Mouse (Mus musculus) midbrain, embryonic 14.5 days (tissue): ENCODE measurements at regions not wholly inside any gene's neighbourhood (a gene's known extent, or its start where the extent isn't known, plus 50 kb on each side); places are given as distances from the start of the nearest gene placed in this dataset.

Source experiments
- ATAC-seq: fragments of 200-750 bp; cut with Nextera tagmentation; 2 replicates; pipeline ENCODE4 v1.8.0; 2017; ENCODE audit warnings: moderate number of reproducible peaks, moderate library complexity; ENCODE audit not compliant: low FRiP score, low TSS enrichment
- DNase-seq: peaks from one replicate; pipeline ENCODE4 v3.0.0-alpha.2; 2015
- H3K27ac ChIP-seq: fragments of 300-500 bp; sonication (generic); replicated peaks from 2 replicates; pipeline ENCODE4 v1.5.1; 2014; ENCODE audit warnings: mild to moderate bottlenecking, low read depth, low read length, moderate library complexity
- H3K27me3 ChIP-seq: fragments of 300-500 bp; sonication (generic); 2 replicates; pipeline ENCODE4 v1.6.1; 2014; ENCODE audit warnings: low read length, control low read depth, mixed read lengths; ENCODE audit not compliant: control insufficient read depth, insufficient read depth
- H3K36me3 ChIP-seq: fragments of 300-500 bp; sonication (generic); 2 replicates; pipeline ENCODE4 v1.6.1; 2014; ENCODE audit warnings: low read length, control low read depth; ENCODE audit not compliant: control insufficient read depth, insufficient read depth
- H3K4me1 ChIP-seq: fragments of 300-500 bp; sonication (generic); 2 replicates; pipeline ENCODE4 v1.6.1; 2014; ENCODE audit warnings: mild to moderate bottlenecking, antibody characterized with exemption, low read length, control low read depth; ENCODE audit not compliant: control insufficient read depth, insufficient read depth
- H3K4me2 ChIP-seq: fragments of 300-500 bp; sonication (generic); 2 replicates; pipeline ENCODE4 v1.6.1; 2014; ENCODE audit warnings: mild to moderate bottlenecking, low read length, moderate library complexity
- H3K4me3 ChIP-seq: fragments of 300-500 bp; sonication (generic); replicated peaks from 2 replicates; pipeline ENCODE4 v1.5.1; 2014; ENCODE audit warnings: low read depth, low read length
- H3K9ac ChIP-seq: fragments of 300-500 bp; sonication (generic); replicated peaks from 2 replicates; pipeline ENCODE4 v1.6.1; 2014; ENCODE audit warnings: mild to moderate bottlenecking, low read length, moderate library complexity
- H3K9me3 ChIP-seq: fragments of 300-500 bp; sonication (generic); 2 replicates; pipeline ENCODE4 v1.6.1; 2016; ENCODE audit warnings: low read length, control low read depth, mixed read lengths; ENCODE audit not compliant: control insufficient read depth
- WGBS: fragments of 180-500 bp; shearing (Covaris S2); extraction: QIAGEN DNeasy Blood & Tissue Kit; methylation state at CpG from one replicate; pipeline ENCODE4 v1.1.7; 2014; 5-methylcytosine and 5-hydroxymethylcytosine counted together

GRCm38 (mm10) chr9:61657996-61658395 is 256.3 kb downstream of the Rplp1 start:
- Histone ChIP-seq H3K4me3 (no peak overlapping the region), H3K36me3 (no peaks in the 10 kb centered on the region), H3K27me3 (no peaks in the 10 kb centered on the region), H3K4me2 (no peak overlapping the region), H3K27ac (no peak overlapping the region), H3K9me3 (no peaks in the 10 kb centered on the region), H3K9ac (no peak overlapping the region), H3K4me1 (no peaks in the 10 kb centered on the region)
- DNase-seq (no peak), ATAC-seq (no peak)
- 87% methylated on average over 8 of the region's 8 CpGs for WGBS

- Histone ChIP-seq H3K9me3 (no peaks in the 10 kb centered on the region), H3K27me3 (no peaks in the 10 kb centered on the region), H3K27ac (no peak overlapping the region), H3K4me1 (no peaks in the 10 kb centered on the region), H3K4me3 (no peak overlapping the region), H3K4me2 (no peak overlapping the region), H3K36me3 (no peaks in the 10 kb centered on the region), H3K9ac (no peak overlapping the region)
- ATAC-seq: no peak
- 81% methylated on average over 9 of the region's 9 CpGs for WGBS
- no peak for DNase-seq
Observed at GRCm38 (mm10) chr9:61655433-61655981, 258.8 kb downstream of the Rplp1 start.

GRCm38 (mm10) chr9:61645661-61646425 is 268.5 kb downstream of the Rplp1 start:
- H3K9me3 ChIP-seq: no peaks in the 10 kb centered on the region
- H3K4me1 ChIP-seq: peaks cover 8% of the 10 kb centered on the region; the same call in 1 of the 2 replicates
- ATAC-seq (peak; percentile 48; the same call in 1 of the 2 replicates), DNase-seq (peak; percentile 71)
- no peak overlapping the region for H3K4me3 ChIP-seq
- H3K27me3 ChIP-seq: no peaks in the 10 kb centered on the region
- 36% methylated on average over 20 of the region's 20 CpGs for WGBS
- H3K36me3 ChIP-seq: no peaks in the 10 kb centered on the region
- H3K9ac ChIP-seq: no peak overlapping the region
- peak overlapping the region; percentile 43 for H3K27ac ChIP-seq
- no peak overlapping the region for H3K4me2 ChIP-seq

GRCm38 (mm10) chr9:61640739-61641138 is 268.6 kb downstream of the Tle3 start:
- Histone ChIP-seq H3K4me3 (no peak overlapping the region), H3K4me2 (no peak overlapping the region), H3K4me1 (peaks cover 2% of the 10 kb centered on the region; the same call in 1 of the 2 replicates), H3K27me3 (no peaks in the 10 kb centered on the region), H3K9me3 (no peaks in the 10 kb centered on the region), H3K9ac (no peak overlapping the region), H3K27ac (no peak overlapping the region), H3K36me3 (no peaks in the 10 kb centered on the region)
- no peak for ATAC-seq
- DNase-seq: no peak
- WGBS: 93% methylated on average over 3 of the region's 3 CpGs

- H3K9me3 ChIP-seq: no peaks in the 10 kb centered on the region
- H3K4me2 ChIP-seq: no peak overlapping the region
- H3K27me3 ChIP-seq: no peaks in the 10 kb centered on the region
- ATAC-seq: no peak
- H3K27ac ChIP-seq: no peak overlapping the region
- WGBS: 93% methylated on average over 11 of the region's 11 CpGs
- 0 out of 2 replicates have a peak, but pooled peaks cover 4% of the 10 kb centered on the region for H3K4me1 ChIP-seq
- H3K4me3 ChIP-seq: no peak overlapping the region
- no peak overlapping the region for H3K9ac ChIP-seq
- no peak for DNase-seq
- no peaks in the 10 kb centered on the region for H3K36me3 ChIP-seq
Observed at GRCm38 (mm10) chr9:61638908-61639307, 266.7 kb downstream of the Tle3 start.

GRCm38 (mm10) chr9:61633936-61634335 is 261.8 kb downstream of the Tle3 start:
- no peak overlapping the region for H3K27ac ChIP-seq
- DNase-seq (peak; percentile 23), ATAC-seq (no peak)
- H3K9me3 ChIP-seq: no peaks in the 10 kb centered on the region
- H3K4me2 ChIP-seq: no peak overlapping the region
- H3K4me1 ChIP-seq: peaks cover 7% of the 10 kb centered on the region; the same call in 1 of the 2 replicates
- H3K27me3 ChIP-seq: no peaks in the 10 kb centered on the region
- WGBS: 82% methylated on average over 9 of the region's 9 CpGs
- H3K4me3 ChIP-seq: no peak overlapping the region
- H3K9ac ChIP-seq: no peak overlapping the region
- H3K36me3 ChIP-seq: no peaks in the 10 kb centered on the region

GRCm38 (mm10) chr9:61632602-61633001 is 260.4 kb downstream of the Tle3 start:
- H3K27me3 ChIP-seq: no peaks in the 10 kb centered on the region
- WGBS: 96% methylated on average over 3 of the region's 3 CpGs
- DNase-seq (no peak), ATAC-seq (no peak)
- H3K9me3 ChIP-seq: no peaks in the 10 kb centered on the region
- H3K4me2 ChIP-seq: no peak overlapping the region
- no peak overlapping the region for H3K4me3 ChIP-seq
- no peaks in the 10 kb centered on the region for H3K36me3 ChIP-seq
- no peak overlapping the region for H3K9ac ChIP-seq
- no peak overlapping the region for H3K27ac ChIP-seq
- H3K4me1 ChIP-seq: peaks cover 7% of the 10 kb centered on the region; the same call in 1 of the 2 replicates

GRCm38 (mm10) chr9:61631097-61631496 is 258.9 kb downstream of the Tle3 start:
- peaks cover 7% of the 10 kb centered on the region; the same call in 1 of the 2 replicates for H3K4me1 ChIP-seq
- no peaks in the 10 kb centered on the region for H3K9me3 ChIP-seq
- H3K9ac ChIP-seq: no peak overlapping the region
- no peak overlapping the region for H3K4me3 ChIP-seq
- no peak for DNase-seq
- no peaks in the 10 kb centered on the region for H3K27me3 ChIP-seq
- 89% methylated on average over 7 of the region's 7 CpGs for WGBS
- H3K36me3 ChIP-seq: no peaks in the 10 kb centered on the region
- H3K27ac ChIP-seq: no peak overlapping the region
- H3K4me2 ChIP-seq: no peak overlapping the region
- no peak for ATAC-seq
